Mouse (Mus musculus) 3134 (cell line): Measurements from ENCODE around the gene Fdxacb1.

ENCODE experiments used
- DNase-seq: peaks from one replicate; pipeline ENCODE4 v3.0.0-alpha.2; 2011; ENCODE audit warnings: low spot score; ENCODE audit not compliant: insufficient read length; ENCODE audit errors: extremely low read depth

Gene Fdxacb1

DNA sequence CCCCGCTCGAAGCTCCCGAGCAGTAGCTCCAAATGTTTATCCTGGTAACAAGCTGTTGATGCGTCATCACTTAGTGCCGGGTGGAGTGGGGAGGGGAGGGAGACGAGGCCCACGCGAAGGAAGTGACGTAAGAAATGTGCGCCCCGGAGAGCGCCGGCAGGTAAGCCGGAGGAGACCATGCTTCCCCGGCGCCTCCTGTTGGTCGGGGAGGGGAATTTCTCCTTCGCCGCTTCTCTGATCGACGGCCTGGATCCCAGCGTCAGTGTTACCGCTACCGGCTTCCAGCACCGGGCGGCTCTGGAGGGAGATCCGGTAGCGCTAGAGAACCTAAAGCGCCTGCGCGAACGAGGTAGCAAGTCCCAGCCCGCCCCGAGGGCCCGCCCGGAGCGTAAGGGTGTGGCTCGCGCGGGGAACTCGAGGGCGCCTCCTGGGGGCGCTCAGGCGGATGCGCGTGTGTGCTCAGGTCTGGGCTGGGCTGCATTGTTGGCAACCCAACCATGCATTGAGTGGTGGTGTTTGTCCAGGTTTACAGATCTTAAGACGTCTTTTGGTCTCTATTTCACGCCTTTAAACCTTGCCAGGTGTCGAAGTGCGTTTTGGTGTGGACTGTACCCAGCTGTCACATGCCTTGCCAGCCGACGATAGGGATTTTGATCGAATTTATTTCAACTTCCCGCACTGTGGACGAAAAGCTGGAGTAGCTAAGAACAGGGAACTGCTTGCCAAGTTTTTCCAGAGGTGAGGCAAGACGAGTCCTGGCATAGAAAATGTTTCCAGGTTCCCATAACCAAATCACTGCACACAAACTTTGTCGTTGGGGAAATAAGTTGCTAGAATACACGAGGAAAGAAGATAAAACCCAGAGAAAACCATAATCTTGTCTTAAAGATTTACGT lies at the start of gene Fdxacb1:
Fdxacb1 (plus strand) TSS at position 130 of the 896 bp plus-strand sequence.
- peak; percentile 94 for DNase-seq

DNA sequence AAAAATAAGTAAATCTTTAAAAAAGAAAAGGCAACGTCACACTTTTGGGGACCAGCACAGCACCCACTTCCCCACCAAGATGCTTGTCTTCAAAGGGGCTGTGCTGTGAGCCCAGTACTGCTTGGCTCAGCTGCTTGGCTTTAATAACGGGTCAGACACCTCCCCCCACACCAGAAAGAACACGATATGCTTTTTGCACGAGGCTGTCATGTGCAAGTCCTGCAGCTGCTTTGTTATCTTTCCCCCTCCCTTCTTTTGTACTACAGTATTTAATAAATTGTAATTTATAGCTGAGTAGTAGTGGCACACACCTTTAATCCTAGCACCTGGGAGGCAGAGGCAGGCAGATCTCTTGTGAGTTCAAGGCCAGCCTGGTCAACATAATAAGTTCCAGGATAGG lies 49.2 kb upstream of the Fdxacb1 start:
- DNase-seq, result no peak

DNA sequence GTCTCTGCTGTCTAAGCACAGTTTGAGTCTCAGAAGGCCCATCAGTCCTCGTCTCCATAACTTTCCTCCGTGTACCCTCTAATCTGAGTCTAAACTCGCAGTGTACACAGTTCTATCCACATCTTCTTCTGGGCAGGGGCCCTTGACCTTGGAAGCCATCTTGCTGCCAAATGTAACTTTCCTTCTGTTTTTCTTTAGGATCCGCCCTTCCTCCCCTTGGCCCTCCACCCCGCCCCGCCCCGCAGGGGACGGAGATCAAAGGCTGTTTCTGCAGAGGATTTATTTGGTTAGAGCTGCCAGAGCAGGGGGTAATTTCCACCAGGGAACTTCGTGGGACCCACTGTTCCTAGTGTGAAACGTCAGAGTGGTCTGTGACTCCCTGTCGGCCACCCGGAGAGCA lies 47.0 kb upstream of the Fdxacb1 start:
- no peak for DNase-seq

DNA sequence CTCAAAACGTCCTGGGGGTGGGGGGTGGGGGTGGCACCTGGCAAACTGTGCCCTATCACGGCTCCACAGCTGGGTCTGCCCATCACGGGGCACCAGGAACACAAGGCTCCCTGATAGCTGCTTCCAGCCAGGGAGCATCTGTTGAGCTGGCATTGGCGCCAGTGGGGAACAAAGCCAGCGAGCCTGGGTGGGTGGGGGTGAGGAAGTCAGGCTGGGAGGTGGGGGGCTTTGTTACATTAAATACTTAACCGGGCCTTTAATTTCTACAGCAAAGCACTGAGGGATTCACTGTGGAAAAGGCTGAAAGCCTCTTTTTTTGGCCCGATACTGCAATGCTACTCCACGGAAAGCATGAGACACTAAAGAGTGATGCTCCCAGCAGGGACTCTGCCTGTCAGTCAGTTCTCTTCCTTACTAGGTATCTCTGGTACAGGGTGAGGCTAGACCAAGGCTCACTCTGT lies 45.6 kb upstream of the Fdxacb1 start:
- DNase-seq, result no peak

DNA sequence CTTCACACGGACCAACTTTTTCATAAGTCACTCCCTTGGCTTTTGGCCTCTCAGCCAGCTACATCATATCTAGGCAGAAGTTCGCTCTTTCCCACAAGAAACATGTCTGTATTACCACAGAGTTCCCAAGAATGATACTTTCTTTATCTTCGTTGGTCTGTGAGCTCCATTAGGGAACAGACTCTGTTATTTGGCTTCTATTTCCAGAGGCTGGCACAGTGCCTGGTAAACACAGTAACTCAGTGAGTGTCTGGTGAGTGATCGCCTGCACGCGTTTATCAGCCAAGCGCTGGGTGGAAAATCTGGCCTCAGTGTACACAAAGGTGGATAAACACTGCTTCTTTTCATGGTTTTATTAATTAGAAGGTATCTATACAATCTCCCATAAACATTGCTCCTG lies 44.6 kb upstream of the Fdxacb1 start:
- no peak for DNase-seq

DNA sequence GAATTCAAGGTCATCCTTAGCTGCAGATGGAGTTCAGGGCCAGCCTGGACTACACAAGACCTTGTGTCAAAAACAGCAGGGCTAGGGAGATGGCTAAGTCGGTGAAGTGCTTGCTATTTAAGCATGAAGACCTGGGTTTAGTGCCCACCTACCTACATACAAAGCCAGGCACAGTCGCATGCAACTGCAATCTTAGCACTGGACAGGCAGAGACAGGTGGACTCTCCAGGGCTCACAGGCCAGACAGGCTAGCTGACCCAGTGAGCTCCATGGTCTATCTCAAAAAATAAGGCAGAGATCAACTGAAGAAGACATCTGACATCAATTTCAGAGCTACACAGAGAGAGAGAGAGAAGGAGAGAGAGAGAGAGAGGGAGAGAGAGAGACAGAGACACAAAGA lies 43.9 kb upstream of the Fdxacb1 start:
- DNase-seq, result no peak

DNA sequence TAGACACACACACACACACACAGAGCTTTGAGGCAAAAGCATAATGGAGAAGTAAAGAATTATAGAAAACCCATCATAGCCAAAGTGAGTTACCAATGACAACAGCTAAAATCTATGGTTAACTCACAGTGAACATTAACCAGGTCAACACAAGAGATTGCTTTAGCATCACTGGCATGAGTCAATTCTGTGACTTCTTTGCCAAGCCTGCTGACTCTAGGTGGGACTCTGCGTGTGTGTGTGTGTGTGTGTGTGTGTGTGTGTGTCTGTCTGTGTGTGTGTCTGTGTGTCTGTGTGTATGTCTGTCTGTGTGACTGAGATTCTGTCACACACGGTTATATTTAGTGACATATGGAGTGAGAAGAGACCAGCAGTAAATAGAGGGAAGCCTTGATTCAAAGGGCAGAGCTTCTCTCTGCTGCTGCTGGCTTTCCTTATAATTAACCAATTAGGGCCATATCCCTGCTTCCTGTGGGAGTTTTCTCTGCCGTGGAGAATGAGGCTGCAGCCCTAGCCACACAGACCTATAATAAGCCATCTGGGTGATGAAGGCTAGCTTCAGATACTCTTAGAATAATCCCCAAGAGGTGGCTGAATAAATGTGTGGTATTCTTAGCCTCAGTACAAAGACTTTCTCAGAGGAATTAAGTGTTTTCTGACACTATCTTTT lies 43.2 kb upstream of the Fdxacb1 start:
- no peak for DNase-seq

DNA sequence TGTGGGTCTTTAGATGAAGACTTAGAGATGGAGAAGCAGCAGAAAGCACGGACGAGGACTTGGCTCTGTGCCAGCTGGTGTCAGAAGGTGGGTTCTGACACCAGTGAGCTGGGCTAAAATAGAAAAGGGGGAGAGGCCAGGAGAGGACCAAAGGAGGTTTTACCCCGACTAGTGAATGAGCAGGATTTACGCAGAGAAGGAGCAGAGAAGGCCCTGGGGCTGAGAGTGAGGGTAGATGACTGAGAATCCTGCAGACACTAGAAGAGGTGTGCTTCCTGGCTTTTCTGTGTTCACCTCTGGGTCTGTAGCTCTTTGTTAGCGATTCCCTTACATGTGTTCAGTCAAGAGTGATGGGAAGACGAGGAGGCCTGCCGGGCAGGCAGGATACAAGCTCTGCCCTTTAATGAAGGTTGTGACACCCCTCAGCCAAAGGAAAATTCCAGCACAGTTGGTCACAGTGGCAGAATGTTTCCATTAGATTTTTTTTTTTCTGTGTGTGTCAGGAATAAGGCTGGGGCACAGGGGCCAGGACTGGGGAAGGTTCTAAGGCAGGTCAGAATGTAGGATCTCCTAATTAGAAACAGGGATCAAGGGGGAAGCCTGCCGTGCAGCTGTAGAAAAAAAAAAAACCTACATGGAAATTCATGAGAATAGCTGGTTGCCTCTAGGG lies 42.0 kb upstream of the Fdxacb1 start:
- DNase-seq, result no peak

DNA sequence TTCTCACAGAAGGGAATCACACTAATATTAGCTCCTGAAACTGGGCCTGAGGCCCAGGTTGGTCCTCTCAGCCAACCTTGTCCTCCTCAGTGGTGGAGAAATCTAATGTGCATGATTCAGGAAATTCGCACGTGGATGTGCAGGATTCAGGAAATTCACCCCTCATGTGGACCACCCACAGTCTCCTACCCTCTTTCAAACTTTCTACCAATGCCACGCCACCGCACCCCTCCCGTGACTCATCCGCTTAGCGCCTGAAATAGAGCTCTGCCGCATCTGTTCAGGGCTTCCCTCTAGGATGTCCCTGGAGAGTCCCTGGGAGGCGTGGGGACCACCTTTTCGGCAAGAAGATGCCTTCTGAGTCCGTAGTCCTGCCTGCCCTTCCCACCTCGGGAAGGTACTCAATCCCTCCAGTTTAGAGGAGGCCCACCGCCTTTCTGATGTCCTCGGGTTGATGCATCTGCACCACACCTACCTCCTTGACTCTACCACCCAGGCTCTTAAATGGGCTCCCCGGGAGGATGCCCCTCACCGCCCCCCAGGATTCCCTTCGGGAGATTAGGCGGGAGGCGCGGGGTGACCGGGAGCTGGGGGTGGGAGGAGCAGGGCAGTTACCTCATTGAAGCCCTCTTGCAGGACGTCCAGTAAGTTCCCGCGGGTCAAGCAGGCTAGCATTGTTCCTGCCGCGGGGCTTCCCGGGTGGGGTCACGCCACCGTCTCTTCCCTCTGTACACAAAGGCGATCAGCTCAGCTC lies 40.7 kb upstream of the Fdxacb1 start:
- DNase-seq, result peak; percentile 39

DNA sequence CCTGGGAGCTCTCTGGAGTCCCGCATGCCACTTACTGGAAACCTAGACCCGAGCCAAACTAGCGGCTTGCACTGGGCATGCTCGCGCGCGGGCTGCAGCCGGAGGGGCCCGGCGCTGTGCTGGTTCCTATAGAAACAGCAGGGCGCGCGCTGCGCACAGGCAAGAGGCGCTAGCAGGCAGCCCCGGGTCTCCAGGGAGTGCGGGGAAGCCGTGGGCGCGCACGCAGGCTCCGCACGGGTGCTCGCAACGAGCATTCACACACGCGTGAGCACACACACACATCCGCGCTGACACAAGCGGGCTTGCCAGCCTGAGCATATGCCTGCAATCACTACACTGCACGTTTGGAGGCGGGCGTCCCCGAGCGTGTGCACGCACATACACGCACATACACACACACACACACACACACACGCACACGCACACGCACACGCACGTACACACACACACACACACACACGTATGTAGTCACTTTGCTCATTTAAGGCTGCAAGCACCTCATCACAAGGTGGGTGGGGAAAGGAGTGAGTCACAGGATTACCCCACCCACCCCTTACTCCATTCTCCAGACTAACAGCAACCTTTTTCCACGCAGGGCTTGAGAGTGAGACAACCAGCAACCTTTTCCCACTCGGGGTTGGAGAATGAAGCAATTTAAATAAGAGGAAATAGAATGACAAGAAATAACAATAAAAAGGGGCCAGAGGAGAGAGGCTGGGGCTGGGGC lies 39.9 kb upstream of the Fdxacb1 start:
- peak; percentile 81 for DNase-seq

DNA sequence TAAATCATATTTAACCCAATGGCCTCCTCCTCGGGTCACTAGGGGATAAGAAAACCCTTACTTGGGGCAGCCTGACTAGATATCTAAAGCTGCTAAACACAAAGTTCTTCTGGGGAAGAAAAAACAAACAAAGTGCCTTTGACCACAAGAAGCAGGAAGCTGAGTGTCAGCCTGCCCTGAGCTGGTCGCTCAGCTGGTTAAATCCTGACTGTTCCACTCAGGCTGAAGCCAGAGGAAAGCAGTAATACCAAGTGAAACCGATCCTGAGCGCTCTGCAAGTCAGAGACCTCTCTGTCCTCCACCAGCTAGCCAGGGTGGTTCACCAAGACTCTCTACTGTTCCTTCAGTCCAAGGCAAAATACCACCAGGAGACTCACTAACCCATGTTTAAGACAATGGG lies 38.4 kb upstream of the Fdxacb1 start:
- DNase-seq, result no peak

DNA sequence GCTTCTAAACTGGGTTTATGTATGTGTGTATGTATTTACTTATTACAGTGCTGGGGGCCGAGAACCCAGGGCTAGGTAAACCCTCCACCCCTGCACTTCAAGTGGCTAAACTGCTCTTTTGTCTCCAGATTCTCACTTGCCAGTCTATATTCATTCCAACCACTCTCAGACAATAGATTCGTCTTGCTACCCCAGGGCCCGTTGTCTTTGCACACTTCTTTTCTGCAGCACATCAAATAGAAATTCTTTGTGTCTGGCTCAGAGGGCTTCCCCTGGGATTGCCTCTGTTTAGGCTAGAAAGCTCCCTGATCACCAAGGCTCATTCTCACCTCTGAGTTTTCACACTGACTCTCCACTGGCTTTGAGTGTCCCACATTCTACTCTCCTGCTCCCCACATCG lies 35.5 kb upstream of the Fdxacb1 start:
- DNase-seq, result no peak

DNA sequence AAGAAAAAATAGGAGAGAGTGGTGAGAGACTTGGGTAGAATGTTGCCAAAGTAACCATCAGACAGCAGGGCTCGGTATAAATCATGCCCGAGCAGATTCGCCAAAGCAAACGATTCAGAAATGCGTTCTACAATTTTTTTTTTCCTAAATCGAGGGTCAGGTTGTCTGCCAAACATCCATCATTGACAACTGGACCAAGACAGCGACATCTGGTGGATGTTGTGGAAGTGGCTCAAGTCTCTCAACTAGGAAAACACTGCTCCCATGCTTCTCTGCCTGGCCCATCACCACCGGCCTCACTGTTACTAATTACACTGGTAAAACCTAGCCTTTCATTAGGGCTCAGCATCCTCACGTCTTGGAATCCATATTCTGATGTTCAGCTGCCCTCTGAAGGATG lies 33.0 kb upstream of the Fdxacb1 start:
- peak; percentile 14 for DNase-seq

DNA sequence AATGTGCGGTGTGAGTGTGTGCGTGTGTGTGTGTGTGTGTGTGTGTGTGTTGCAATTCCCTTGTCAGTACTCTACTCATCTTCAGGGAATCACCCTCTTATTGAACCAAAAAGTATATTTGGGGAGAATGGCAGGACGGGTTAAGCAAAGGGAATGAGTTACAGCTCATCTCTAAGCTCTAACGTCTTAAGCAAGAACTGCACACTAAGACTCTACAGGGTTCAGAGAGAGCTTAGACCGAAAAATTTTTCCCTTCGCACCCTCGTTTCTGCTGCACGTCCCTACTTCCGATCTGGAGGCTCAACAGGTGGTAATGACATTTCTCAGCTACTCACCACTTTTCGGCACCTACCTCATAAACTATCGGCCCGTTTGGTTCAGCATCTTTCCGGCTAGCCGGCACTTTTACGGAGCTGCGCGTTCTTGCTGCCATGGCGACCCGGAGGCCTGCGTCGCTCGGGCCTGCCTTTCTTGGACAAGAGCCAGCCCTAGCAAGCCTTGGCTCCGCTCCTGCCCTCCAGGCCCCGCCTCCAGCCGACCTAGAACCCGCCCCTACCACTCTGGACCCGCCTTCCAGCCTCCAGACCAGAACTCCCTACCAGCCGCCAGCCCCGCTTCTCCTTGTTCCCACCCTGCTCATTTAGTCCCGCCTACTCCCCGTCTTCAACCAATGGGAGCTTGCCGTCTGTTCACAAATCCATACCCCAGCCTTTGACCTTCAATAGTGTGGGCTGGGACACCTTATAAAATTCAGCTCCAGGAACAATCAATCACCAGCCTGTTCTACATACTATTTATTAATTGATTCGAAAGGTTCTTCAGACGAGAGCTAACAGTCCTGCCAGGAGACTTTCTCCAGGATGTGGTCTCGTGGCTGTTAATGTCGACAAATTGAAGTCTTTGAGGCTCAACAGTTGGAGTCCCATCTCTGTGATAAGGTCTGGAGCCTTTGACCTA lies 28.8 kb upstream of the Fdxacb1 start, which contains the start of gene Dixdc1:
Dixdc1 (minus strand) TSS at position 604 of the 957 bp plus-strand sequence.
- DNase-seq, result no peak

DNA sequence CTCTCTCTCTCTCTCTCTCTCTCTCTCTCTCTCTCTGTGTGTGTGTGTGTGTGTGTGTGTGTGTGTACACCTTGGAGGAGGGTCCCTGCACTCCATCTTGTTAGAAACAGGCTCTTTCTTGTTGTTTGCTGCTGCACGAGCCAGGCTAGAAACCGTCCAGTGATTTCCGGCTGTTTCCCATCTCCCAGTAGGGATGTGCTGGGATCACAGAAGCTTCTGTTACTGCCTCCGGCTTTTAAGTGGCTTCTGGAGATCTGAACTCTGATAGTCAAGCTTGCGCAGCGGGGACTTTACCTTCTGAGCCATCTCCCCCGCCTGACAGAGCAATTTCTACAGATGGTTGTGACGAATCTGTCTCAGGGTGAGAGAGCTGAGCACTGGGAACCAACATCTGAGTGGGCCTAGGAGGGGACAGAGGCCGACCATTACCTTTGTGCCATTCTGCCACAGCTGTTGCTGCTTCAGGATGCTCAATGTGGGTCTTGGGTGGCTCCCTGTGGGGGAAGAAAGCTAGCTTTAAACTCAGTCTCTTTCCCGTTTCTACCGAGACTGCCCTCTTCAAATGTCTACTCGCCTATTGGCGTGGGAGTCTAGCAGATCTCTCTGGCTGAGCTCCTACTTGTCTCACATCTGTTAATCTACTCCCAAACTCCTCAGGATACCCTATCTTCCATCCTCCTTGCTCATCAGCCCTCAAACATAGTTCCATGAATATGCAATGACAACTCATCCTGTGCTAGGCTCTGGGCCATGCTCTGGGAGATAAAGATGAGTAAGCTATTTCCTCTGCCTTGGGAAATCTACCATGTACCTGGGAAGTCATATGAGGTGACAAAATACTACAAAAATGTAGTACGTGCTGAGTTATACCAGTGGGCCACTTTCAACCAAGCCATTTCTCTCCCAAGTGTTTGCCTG lies 26.9 kb upstream of the Fdxacb1 start:
- no peak for DNase-seq

DNA sequence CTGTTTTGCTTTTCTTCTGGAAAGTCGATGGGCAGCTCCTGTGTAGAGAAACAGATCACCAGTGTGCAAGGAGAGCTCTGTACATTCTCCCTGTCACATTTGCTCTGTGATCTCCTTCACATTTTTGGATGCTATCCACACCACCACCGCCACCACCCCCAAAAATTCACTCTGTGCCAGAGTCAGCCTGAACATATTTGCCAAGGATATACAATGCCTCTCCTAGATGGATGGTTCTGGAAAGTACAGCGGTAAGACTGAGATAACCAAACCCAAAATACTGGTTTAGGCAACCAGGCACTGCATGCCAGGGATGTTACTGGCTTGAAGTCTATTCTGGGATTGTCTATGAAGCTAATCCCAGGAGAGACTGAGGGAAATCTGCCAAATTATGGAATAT lies 25.8 kb upstream of the Fdxacb1 start:
- DNase-seq, result no peak

DNA sequence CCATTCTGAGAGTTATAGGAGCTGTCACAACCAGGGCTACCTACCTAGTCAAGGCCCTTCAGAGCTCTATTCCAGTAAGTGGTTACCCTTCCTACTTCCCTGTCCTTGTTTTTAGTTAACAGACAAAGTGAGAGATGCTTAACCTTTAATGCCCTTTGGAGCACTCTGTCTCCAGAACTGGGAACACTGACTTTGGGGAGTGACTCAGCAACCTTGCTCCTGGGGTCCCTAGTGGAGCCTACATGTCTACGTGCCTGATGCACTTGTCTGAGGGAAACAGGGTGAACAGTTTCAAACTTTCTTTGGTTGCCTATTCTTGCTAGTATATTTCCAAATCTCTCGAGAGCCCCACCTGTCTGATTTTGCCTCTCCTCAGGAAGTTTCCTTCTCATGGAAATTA lies 25.3 kb upstream of the Fdxacb1 start:
- no peak for DNase-seq

DNA sequence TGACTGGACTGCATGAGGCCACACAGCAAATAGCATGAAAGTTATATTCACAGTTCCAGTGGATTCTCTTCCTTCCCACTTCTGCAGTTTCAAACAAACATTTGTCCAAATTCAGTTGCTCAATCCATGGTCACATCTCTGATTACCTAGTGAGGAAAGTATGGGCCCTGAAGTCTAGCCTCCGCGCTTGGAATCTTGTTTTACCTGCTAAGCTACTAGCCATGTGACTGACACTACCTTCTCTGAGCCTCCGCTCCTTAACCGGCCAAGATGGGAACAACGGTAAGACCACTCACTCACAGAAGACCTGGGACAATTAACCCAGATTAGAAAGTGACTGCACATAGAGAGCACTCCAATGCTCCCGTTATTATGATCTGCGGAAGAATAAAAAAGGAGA lies 22.2 kb upstream of the Fdxacb1 start:
- DNase-seq, result no peak
